Mouse (Mus musculus) midbrain, embryonic 16.5 days (tissue): ENCODE measurements around the gene Ttpal. TPM values are rescaled to one million over a fixed set of nuclear protein-coding genes. Genes with fewer than 3 reads are reported as not detected.

Experiments used
- ATAC-seq: fragments of 200-750 bp; cut with Nextera tagmentation; 2 replicates; pipeline ENCODE4 v1.8.0; 2017; ENCODE audit warnings: moderate TSS enrichment
- H3K27ac ChIP-seq: fragments of 300-500 bp; sonication (generic); 2 replicates; pipeline ENCODE4 v1.5.1; 2014; ENCODE audit warnings: mild to moderate bottlenecking, low read length, mixed read lengths
- H3K27me3 ChIP-seq: fragments of 300-500 bp; sonication (generic); 2 replicates; pipeline ENCODE4 v1.6.1; 2014; ENCODE audit warnings: low read depth, low read length, mixed read lengths; ENCODE audit not compliant: control insufficient read depth, insufficient read depth
- H3K36me3 ChIP-seq: fragments of 300-500 bp; sonication (generic); 2 replicates; pipeline ENCODE4 v1.6.1; 2014; ENCODE audit warnings: mild to moderate bottlenecking, low read length, moderate library complexity, mixed read lengths; ENCODE audit not compliant: control insufficient read depth, insufficient read depth
- H3K4me1 ChIP-seq: fragments of 300-500 bp; sonication (generic); 2 replicates; pipeline ENCODE4 v1.6.1; 2014; ENCODE audit warnings: mild to moderate bottlenecking, low read length, mixed read lengths; ENCODE audit not compliant: control insufficient read depth, insufficient read depth
- H3K4me2 ChIP-seq: fragments of 300-500 bp; sonication (generic); 2 replicates; pipeline ENCODE4 v1.6.1; 2014; ENCODE audit warnings: mild to moderate bottlenecking, low read length, mixed read lengths
- H3K4me3 ChIP-seq: fragments of 300-500 bp; sonication (generic); 2 replicates; pipeline ENCODE4 v1.5.1; 2014; ENCODE audit warnings: low read depth, mild to moderate bottlenecking, low read length, moderate library complexity, mixed read lengths
- H3K9ac ChIP-seq: fragments of 300-500 bp; sonication (generic); 2 replicates; pipeline ENCODE4 v1.6.1; 2014; ENCODE audit warnings: low read depth, low read length, mixed read lengths
- H3K9me3 ChIP-seq: fragments of 300-500 bp; sonication (generic); replicated peaks from 2 replicates; pipeline ENCODE4 v1.6.1; 2014; ENCODE audit warnings: mild to moderate bottlenecking, low read length, mixed read lengths; ENCODE audit not compliant: control insufficient read depth, poor library complexity, severe bottlenecking
- WGBS: fragments of 180-500 bp; shearing (Covaris S2); extraction: QIAGEN DNeasy Blood & Tissue Kit; methylation state at CpG from one replicate; pipeline ENCODE4 v1.1.7; 2014; 5-methylcytosine and 5-hydroxymethylcytosine counted together
- polyA plus RNA-seq: library from polyadenylated mRNA; unstranded; fragments of >200 nt; fragmentation: Nextera tagmentation; extraction: Ambion mirVana; gene quantifications from 2 replicates; pipeline ENCODE4 v1.2.1, GENCODE M21; 2015

Ttpal gene
- polyA plus RNA-seq, 1 experiment from 2014 or later: 43.7 TPM

GRCm38 (mm10) chr2:163634211-163634610, 32.1 kb downstream of the Ttpal start:
- WGBS: 93% methylated on average over 2 of the region's 2 CpGs
- no peak overlapping the region for H3K4me3 ChIP-seq
- 0 out of 2 replicates have a peak, but pooled peaks cover 1% of the 10 kb centered on the region for H3K4me1 ChIP-seq
- no peak overlapping the region for H3K9ac ChIP-seq
- no peaks in the 10 kb centered on the region for H3K9me3 ChIP-seq
- no peak for ATAC-seq
- peaks cover 13% of the 10 kb centered on the region for H3K36me3 ChIP-seq
- no peak overlapping the region for H3K27ac ChIP-seq
- H3K4me2 ChIP-seq: no peak overlapping the region
- H3K27me3 ChIP-seq: no peaks in the 10 kb centered on the region

DNA sequence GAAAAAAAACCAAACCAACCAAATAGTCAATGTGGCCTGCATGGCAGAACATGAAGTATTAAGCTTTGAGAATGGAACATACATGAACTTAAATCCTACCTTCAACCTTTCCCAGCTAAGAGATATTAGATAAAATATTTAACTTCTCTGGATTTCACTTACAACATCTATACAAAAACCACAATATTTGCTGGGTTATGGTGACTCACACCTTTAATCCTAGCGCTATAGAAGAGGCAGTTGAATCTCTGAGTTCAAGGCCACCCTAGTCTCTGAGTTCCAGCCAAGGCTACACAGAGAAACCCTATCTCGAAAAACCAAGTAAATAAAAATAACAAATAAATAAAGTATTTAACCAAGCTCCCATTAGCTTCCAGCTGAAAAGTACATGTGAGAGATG, 33.9 kb downstream of the Ttpal start:
- Histone ChIP-seq H3K4me1 (peaks cover 9% of the 10 kb centered on the region; the same call in 1 of the 2 replicates), H3K27me3 (no peaks in the 10 kb centered on the region), H3K9me3 (no peaks in the 10 kb centered on the region), H3K4me2 (no peak overlapping the region), H3K36me3 (peaks cover 3% of the 10 kb centered on the region), H3K4me3 (no peak overlapping the region), H3K9ac (no peak overlapping the region), H3K27ac (no peak overlapping the region)
- WGBS: 98% methylated on average over 2 of the region's 2 CpGs
- no peak for ATAC-seq

DNA sequence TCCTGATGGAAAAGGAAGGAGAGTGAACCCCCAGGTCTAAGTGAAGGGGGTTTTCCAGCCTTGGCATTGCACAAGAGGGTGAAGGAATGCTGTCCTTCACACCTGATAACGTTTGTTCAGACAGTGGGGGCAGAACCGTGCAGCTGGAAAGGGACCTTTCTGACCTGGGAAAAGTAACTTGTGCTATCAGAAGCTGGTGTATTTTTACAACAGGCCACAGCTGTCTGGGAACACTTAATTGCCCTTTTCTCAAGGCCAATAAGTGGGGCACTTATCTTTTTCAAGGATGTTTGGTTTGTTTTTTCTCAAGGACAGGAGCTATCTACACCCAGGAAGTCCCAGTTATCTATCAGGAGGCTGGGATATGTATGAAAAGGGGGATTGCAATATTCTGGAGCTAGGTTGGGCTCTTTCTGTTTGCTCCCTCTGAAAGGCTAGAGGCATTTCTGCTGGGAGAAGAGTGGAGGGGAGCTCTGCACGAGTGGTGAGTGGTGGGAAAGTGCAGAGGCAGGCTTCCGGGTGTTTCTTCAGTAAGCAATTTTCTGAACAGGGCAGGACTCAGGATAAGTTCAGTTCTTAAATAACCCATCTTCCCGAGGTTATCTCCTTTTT, 35.6 kb downstream of the Ttpal start:
- WGBS: 74% methylated on average over 5 of the region's 5 CpGs
- Histone ChIP-seq H3K4me1 (peaks cover 15% of the 10 kb centered on the region), H3K36me3 (no peaks in the 10 kb centered on the region; the same call in 1 of the 2 replicates), H3K9me3 (no peaks in the 10 kb centered on the region), H3K4me2 (no peak overlapping the region), H3K4me3 (no peak overlapping the region), H3K27me3 (no peaks in the 10 kb centered on the region), H3K9ac (no peak overlapping the region), H3K27ac (no peak overlapping the region)
- ATAC-seq: no peak

DNA sequence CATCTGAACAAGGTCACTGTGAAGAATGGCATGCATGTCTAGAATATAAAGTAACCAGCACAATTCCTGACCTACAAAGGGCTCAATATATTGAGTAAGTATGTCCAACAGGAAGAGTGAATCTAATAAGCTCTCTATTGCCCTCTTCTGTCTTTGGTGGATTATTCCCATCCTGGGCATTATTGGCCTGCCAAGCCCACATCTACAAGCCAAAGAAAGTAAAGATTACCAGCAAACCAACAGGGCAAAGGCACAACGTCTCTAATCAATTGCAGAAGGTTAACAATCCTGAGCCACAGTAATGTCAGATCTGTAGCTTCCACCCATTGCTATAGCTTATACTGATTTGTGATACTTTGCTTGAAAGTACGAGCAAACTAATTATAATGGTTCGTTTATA, 38.4 kb downstream of the Ttpal start:
- no peaks in the 10 kb centered on the region for H3K27me3 ChIP-seq
- no peak overlapping the region for H3K27ac ChIP-seq
- peaks cover 26% of the 10 kb centered on the region for H3K4me1 ChIP-seq
- ATAC-seq: no peak
- H3K9me3 ChIP-seq: no peaks in the 10 kb centered on the region
- no peak overlapping the region for H3K4me3 ChIP-seq
- H3K9ac ChIP-seq: no peak overlapping the region
- WGBS: 79% methylated on average over 3 of the region's 3 CpGs
- no peak overlapping the region for H3K4me2 ChIP-seq
- H3K36me3 ChIP-seq: no peaks in the 10 kb centered on the region

DNA sequence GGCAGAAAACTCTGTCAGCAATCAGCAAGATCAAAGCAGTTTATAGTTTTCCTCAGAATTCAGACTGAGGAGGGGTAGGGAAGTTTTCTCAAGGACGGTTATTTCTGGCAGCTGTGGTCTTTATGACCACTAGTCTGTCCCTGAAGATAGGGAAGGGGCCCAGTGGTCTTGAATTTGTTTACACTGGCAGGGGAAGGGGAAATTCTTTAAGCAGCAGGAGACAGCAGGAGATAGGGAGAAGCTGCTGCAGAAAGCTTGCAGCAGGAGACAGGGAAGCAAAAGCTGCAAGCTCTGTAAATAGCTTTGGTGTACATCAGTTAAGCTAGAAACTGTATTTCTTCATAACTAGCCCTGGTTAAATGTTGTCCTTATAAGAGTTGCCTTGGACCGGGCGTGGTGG, 39.6 kb downstream of the Ttpal start:
- Histone ChIP-seq H3K27me3 (no peaks in the 10 kb centered on the region), H3K36me3 (no peaks in the 10 kb centered on the region), H3K9ac (no peak overlapping the region), H3K4me2 (no peak overlapping the region), H3K9me3 (no peaks in the 10 kb centered on the region), H3K4me3 (no peak overlapping the region), H3K4me1 (peaks cover 26% of the 10 kb centered on the region), H3K27ac (no peak overlapping the region)
- WGBS: 87% methylated on average over 3 of the region's 3 CpGs
- no peak for ATAC-seq

GRCm38 (mm10) chr2:163642685-163643575, 40.8 kb downstream of the Ttpal start:
- WGBS: 92% methylated on average over 30 of the region's 30 CpGs
- H3K27ac ChIP-seq: no peak overlapping the region
- no peaks in the 10 kb centered on the region for H3K27me3 ChIP-seq
- peak overlapping the region; percentile 81 for H3K4me2 ChIP-seq
- H3K9ac ChIP-seq: no peak overlapping the region; the same call in 1 of the 2 replicates
- H3K4me1 ChIP-seq: peaks cover 26% of the 10 kb centered on the region
- no peaks in the 10 kb centered on the region for H3K9me3 ChIP-seq
- no peak overlapping the region; the same call in 1 of the 2 replicates for H3K4me3 ChIP-seq
- ATAC-seq: no peak
- no peaks in the 10 kb centered on the region for H3K36me3 ChIP-seq

GRCm38 (mm10) chr2:163643576-163643971, 41.5 kb downstream of the Ttpal start:
- H3K27ac ChIP-seq: no peak overlapping the region

DNA sequence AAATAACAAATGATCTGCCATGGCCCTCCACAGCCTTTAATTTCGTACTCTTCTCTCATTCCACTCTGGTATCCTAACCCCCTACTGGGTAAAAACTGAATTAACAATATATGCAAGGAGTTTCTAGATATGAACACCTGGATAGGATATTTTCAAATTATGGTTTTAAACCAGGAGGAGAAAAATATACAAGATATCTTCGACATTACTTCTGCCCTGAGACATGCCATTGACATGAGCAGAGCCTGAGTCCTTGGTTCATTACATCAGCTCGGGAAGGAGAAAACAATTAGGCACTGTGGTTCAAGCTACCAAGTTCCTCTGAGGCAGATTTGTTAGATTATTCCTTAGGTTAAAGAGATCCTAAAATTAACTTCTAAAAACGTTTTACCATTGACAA, 41.9 kb downstream of the Ttpal start:
- H3K36me3 ChIP-seq: no peaks in the 10 kb centered on the region

More at GRCm38 (mm10) chr2:163643576-163643971, 41.5 kb downstream of the Ttpal start:
- peaks cover 26% of the 10 kb centered on the region for H3K4me1 ChIP-seq
- H3K9me3 ChIP-seq: no peaks in the 10 kb centered on the region
- H3K27me3 ChIP-seq: no peaks in the 10 kb centered on the region
- peak overlapping the region; percentile 81 for H3K4me2 ChIP-seq
- no peak for ATAC-seq
- peak overlapping the region; percentile 81 for H3K4me3 ChIP-seq
- H3K9ac ChIP-seq: peak overlapping the region; percentile 97
- WGBS: 66% methylated on average over 2 of the region's 2 CpGs
- H3K36me3 ChIP-seq: no peaks in the 10 kb centered on the region

More for the DNA sequence above, 41.9 kb downstream of the Ttpal start:
- H3K27ac ChIP-seq: peak overlapping the region; percentile 95
- peak overlapping the region; percentile 81 for H3K4me3 ChIP-seq
- peak overlapping the region; percentile 81 for H3K4me2 ChIP-seq
- no peak for ATAC-seq
- H3K9me3 ChIP-seq: no peaks in the 10 kb centered on the region
- WGBS: 7% methylated on average over 4 of the region's 4 CpGs
- H3K9ac ChIP-seq: peak overlapping the region; percentile 97
- no peaks in the 10 kb centered on the region for H3K27me3 ChIP-seq
- peaks cover 26% of the 10 kb centered on the region for H3K4me1 ChIP-seq
